Mouse (Mus musculus): ENCODE measurements at regions not wholly inside any gene's neighbourhood (a gene's known extent, or its start where the extent isn't known, plus 50 kb on each side); places are given as distances from the start of the nearest gene placed in this dataset.
A peak's percentile ranks its signal among the peaks of the same experiment; 100 is the strongest.

- no peak overlapping the region for H3K4me2 ChIP-seq
- peaks cover 3% of the 10 kb centered on the region; the same call in 1 of the 2 replicates for H3K27me3 ChIP-seq
- H3K36me3 ChIP-seq: no peaks in the 10 kb centered on the region
- no peak overlapping the region for H3K9ac ChIP-seq
- H3K9me3 ChIP-seq (replicated peaks): no peaks in the 10 kb centered on the region
- ATAC-seq (replicated peaks; ENCODE audit: insufficient number of reproducible peaks, insufficient read depth, low FRiP score, low read depth): no peak
- WGBS: 44% methylated on average over 6 of the region's 6 CpGs
- H3K27ac ChIP-seq: no peak overlapping the region
- H3K4me3 ChIP-seq: no peak overlapping the region
- peaks cover 19% of the 10 kb centered on the region for H3K4me1 ChIP-seq (replicated peaks)
Observed at GRCm38 (mm10) chr13:111982796-111983460, 174.1 kb upstream of the Map3k1 start.

- ATAC-seq (replicated peaks; ENCODE audit: insufficient number of reproducible peaks, insufficient read depth, low FRiP score, low read depth): no peak; the same call in 1 of the 2 replicates
- no peak overlapping the region for H3K4me3 ChIP-seq
- no peaks in the 10 kb centered on the region for H3K36me3 ChIP-seq
- no peak overlapping the region; the same call in 1 of the 2 replicates for H3K27ac ChIP-seq
- H3K9ac ChIP-seq: no peak overlapping the region
- H3K9me3 ChIP-seq (replicated peaks): no peaks in the 10 kb centered on the region
- 53% methylated on average over 10 of the region's 10 CpGs for WGBS
- peaks cover 12% of the 10 kb centered on the region for H3K27me3 ChIP-seq
- peaks cover 11% of the 10 kb centered on the region for H3K4me1 ChIP-seq (replicated peaks)
- H3K4me2 ChIP-seq: no peak overlapping the region
Observed at GRCm38 (mm10) chr13:111984081-111984574, 175.3 kb upstream of the Map3k1 start.

- Histone ChIP-seq H3K4me1 (replicated peaks) (peaks cover 3% of the 10 kb centered on the region; the same call in 1 of the 2 replicates), H3K36me3 (no peaks in the 10 kb centered on the region), H3K27me3 (peaks cover 18% of the 10 kb centered on the region), H3K4me3 (no peak overlapping the region), H3K9me3 (replicated peaks) (no peaks in the 10 kb centered on the region), H3K27ac (no peak overlapping the region), H3K9ac (no peak overlapping the region), H3K4me2 (no peak overlapping the region)
- WGBS: 96% methylated on average over 5 of the region's 5 CpGs
- ATAC-seq (replicated peaks; ENCODE audit: insufficient number of reproducible peaks, insufficient read depth, low FRiP score, low read depth): no peak
Observed at GRCm38 (mm10) chr13:111985406-111985805, 176.6 kb upstream of the Map3k1 start.

- peaks cover 18% of the 10 kb centered on the region for H3K27me3 ChIP-seq
- peaks cover 11% of the 10 kb centered on the region for H3K4me1 ChIP-seq (replicated peaks)
- no peak overlapping the region for H3K4me2 ChIP-seq
- no peaks in the 10 kb centered on the region for H3K9me3 ChIP-seq (replicated peaks)
- no peak for ATAC-seq (replicated peaks; ENCODE audit: insufficient number of reproducible peaks, insufficient read depth, low FRiP score, low read depth)
- no peaks in the 10 kb centered on the region for H3K36me3 ChIP-seq
- H3K9ac ChIP-seq: no peak overlapping the region
- no peak overlapping the region for H3K27ac ChIP-seq
- WGBS: 73% methylated on average over 15 of the region's 15 CpGs
- H3K4me3 ChIP-seq: no peak overlapping the region
Observed at GRCm38 (mm10) chr13:111986681-111987080, 177.9 kb upstream of the Map3k1 start.

DNA sequence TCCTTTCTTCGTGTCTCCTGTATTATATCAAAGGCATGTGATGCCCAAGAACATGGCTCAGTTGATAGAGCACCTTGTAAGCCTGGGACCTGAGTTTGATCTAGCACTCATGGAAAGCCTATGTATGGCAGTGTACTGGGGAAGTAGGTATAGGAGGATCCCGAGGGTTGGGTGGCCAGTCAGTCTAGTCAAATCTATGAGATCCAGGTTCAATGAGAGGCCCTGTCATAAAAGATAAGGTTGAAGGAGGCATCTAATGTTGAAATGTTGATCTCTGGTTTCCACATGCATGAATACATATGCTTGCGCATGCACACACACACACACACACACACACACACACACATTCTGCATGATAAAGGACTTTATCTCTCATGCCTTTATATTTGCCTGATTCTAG is 178.6 kb upstream of the Map3k1 start:
- H3K4me1 ChIP-seq (replicated peaks): peaks cover 11% of the 10 kb centered on the region
- H3K4me3 ChIP-seq: no peak overlapping the region
- H3K9me3 ChIP-seq (replicated peaks): no peaks in the 10 kb centered on the region
- peaks cover 18% of the 10 kb centered on the region for H3K27me3 ChIP-seq
- H3K27ac ChIP-seq: no peak overlapping the region
- no peaks in the 10 kb centered on the region for H3K36me3 ChIP-seq
- ATAC-seq (replicated peaks; ENCODE audit: insufficient number of reproducible peaks, insufficient read depth, low FRiP score, low read depth): no peak
- 85% methylated on average over 3 of the region's 3 CpGs for WGBS
- H3K9ac ChIP-seq: no peak overlapping the region
- no peak overlapping the region for H3K4me2 ChIP-seq

DNA sequence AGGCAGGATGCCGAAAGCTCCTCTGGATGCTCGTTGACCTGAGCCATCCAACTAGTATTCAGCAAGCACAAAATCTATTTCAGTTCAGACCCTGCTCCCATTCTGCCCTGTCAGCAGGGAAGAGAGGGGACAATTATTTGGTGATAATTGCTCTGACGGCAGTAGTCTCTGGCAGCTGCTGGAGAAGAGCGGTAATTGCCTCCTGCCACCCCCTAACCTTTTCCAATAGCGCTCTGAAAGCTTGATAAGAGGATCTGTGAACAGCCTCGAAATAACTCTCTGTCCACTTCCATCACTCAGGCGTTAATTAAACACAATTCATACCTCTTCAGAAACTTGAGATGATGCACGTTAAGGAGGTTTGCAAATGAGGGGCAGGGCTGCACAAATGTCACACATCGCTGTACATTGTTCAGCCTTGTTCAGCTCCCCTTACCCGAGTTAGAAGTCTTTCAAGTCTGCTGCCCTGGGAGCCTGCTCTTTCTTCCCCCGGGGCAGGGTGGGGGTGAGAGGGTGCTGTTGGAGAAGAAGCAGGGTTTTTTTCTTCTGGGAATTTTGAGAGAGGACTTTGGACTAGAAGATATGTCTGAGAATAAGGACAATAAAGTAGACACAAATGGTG is 182.2 kb upstream of the Map3k1 start:
- no peak overlapping the region for H3K4me3 ChIP-seq
- no peaks in the 10 kb centered on the region for H3K9me3 ChIP-seq (replicated peaks)
- no peaks in the 10 kb centered on the region for H3K36me3 ChIP-seq
- peak overlapping the region; percentile 33 for H3K4me2 ChIP-seq
- WGBS: 21% methylated on average over 11 of the region's 11 CpGs
- no peak for ATAC-seq (replicated peaks; ENCODE audit: insufficient number of reproducible peaks, insufficient read depth, low FRiP score, low read depth)
- H3K27me3 ChIP-seq: peaks cover 21% of the 10 kb centered on the region
- H3K27ac ChIP-seq: no peak overlapping the region
- H3K9ac ChIP-seq: no peak overlapping the region
- H3K4me1 ChIP-seq (replicated peaks): peaks cover 8% of the 10 kb centered on the region

- H3K9me3 ChIP-seq (replicated peaks): no peaks in the 10 kb centered on the region
- 72% methylated on average over 9 of the region's 9 CpGs for WGBS
- ATAC-seq (replicated peaks; ENCODE audit: insufficient number of reproducible peaks, insufficient read depth, low FRiP score, low read depth): no peak
Observed at GRCm38 (mm10) chr13:111992075-111992847, 183.5 kb upstream of the Map3k1 start.

DNA sequence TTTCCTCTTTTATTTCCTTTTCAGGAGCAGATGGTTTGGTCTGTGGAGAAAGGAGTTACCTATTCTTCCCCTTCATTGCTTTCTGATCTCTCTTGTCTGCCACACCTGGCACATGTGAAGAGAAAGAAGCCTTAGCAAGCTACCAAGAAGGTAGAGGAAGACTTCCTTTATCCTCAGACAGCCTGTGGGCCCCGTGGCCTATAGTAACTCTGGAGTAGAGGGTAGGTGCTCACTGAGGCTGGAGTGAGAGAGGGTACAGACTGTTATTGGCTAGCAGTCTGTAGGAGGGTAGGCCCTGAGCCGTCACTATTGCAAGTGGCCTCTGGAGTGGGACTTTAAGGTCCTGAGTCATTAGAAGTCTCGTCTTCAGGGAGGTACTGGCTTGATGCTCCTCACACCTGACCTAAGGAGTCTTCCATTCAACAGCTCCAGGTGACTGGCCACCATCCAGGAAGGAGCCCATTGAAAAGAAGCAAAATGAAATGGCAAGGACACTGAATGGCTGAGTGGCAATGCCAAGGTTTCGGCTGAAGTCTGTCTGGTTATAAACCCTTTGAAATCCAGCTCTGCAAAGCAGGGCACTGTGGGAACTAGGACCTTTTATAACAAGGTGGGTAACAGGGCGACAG is 186.2 kb upstream of the Map3k1 start:
- Histone ChIP-seq H3K9ac (no peak overlapping the region), H3K36me3 (no peaks in the 10 kb centered on the region), H3K4me2 (no peak overlapping the region), H3K4me3 (no peak overlapping the region), H3K9me3 (replicated peaks) (no peaks in the 10 kb centered on the region), H3K27me3 (0 out of 2 replicates have a peak, but pooled peaks cover 9% of the 10 kb centered on the region), H3K4me1 (replicated peaks) (peaks cover 8% of the 10 kb centered on the region), H3K27ac (no peak overlapping the region)
- ATAC-seq (replicated peaks; ENCODE audit: insufficient number of reproducible peaks, insufficient read depth, low FRiP score, low read depth): no peak
- 83% methylated on average over 5 of the region's 5 CpGs for WGBS

More at GRCm38 (mm10) chr13:111992075-111992847, 183.5 kb upstream of the Map3k1 start:
- H3K4me3 ChIP-seq: no peak overlapping the region
- no peak overlapping the region for H3K4me2 ChIP-seq
- H3K27ac ChIP-seq: no peak overlapping the region
- no peak overlapping the region for H3K9ac ChIP-seq
- H3K36me3 ChIP-seq: no peaks in the 10 kb centered on the region
- peaks cover 24% of the 10 kb centered on the region for H3K27me3 ChIP-seq
- peaks cover 8% of the 10 kb centered on the region for H3K4me1 ChIP-seq (replicated peaks)

DNA sequence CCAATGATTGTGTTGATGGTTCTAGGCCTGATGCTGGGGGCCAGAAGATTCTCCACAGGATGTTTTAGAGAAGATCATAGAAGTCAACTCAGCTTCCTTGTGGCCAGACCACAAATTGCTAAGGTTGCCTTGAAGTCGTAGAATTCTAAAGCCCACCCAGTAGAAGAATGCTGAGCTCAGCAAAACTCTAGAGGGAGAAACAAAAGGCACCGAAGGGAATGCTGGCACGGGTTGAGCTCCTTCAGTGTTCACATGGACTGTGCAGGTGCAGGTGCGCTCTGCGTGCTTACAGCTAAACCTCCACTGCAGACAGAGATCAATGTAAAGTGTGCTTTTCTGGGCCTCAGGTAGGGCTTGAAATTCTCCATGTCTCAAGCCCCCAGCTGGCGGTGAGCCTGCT is 186.9 kb upstream of the Map3k1 start:
- H3K27me3 ChIP-seq: 0 out of 2 replicates have a peak, but pooled peaks cover 6% of the 10 kb centered on the region
- 85% methylated on average over 6 of the region's 6 CpGs for WGBS

GRCm38 (mm10) chr13:111996910-111997309 is 188.1 kb upstream of the Map3k1 start:
- H3K27me3 ChIP-seq: 0 out of 2 replicates have a peak, but pooled peaks cover 6% of the 10 kb centered on the region
- no peak for ATAC-seq (replicated peaks; ENCODE audit: insufficient number of reproducible peaks, insufficient read depth, low FRiP score, low read depth)

More for the DNA sequence above, 186.9 kb upstream of the Map3k1 start:
- Histone ChIP-seq H3K36me3 (no peaks in the 10 kb centered on the region), H3K9ac (no peak overlapping the region), H3K27ac (no peak overlapping the region), H3K4me1 (replicated peaks) (peaks cover 6% of the 10 kb centered on the region), H3K4me3 (no peak overlapping the region), H3K9me3 (replicated peaks) (no peaks in the 10 kb centered on the region), H3K4me2 (no peak overlapping the region)
- no peak for ATAC-seq (replicated peaks; ENCODE audit: insufficient number of reproducible peaks, insufficient read depth, low FRiP score, low read depth)

More at GRCm38 (mm10) chr13:111996910-111997309, 188.1 kb upstream of the Map3k1 start:
- Histone ChIP-seq H3K4me1 (replicated peaks) (peaks cover 9% of the 10 kb centered on the region), H3K27ac (no peak overlapping the region), H3K4me3 (no peak overlapping the region), H3K9ac (no peak overlapping the region), H3K9me3 (replicated peaks) (no peaks in the 10 kb centered on the region), H3K36me3 (no peaks in the 10 kb centered on the region), H3K4me2 (no peak overlapping the region)
- WGBS: 60% methylated on average over 11 of the region's 11 CpGs
